Mouse (Mus musculus) T-helper 17 cell (primary cell): Measurements from ENCODE around the gene Tlr13.

Experiments
- in situ Hi-C, 2 experiments: fragments of 300-600 bp; cut with MboI, MseI; formaldehyde crosslinking; loops; 1 replicate in 1 of 2; 2 replicates in 1 of 2; pipeline ENCODE4 v1.15.1; 2025; ENCODE audit warnings: high pct_unique_total_duplicates in 2 of 2

Gene Tlr13

GRCm38 (mm10) chrX:106185706-106186105 lies 42.7 kb downstream of the Tlr13 start:
- in situ Hi-C loops, result loop anchor here in 1 of 2 experiments (25.0 kb wide), 1 partner anchor 1073 kb away; the partner anchor contains the start of gene Magee1

DNA sequence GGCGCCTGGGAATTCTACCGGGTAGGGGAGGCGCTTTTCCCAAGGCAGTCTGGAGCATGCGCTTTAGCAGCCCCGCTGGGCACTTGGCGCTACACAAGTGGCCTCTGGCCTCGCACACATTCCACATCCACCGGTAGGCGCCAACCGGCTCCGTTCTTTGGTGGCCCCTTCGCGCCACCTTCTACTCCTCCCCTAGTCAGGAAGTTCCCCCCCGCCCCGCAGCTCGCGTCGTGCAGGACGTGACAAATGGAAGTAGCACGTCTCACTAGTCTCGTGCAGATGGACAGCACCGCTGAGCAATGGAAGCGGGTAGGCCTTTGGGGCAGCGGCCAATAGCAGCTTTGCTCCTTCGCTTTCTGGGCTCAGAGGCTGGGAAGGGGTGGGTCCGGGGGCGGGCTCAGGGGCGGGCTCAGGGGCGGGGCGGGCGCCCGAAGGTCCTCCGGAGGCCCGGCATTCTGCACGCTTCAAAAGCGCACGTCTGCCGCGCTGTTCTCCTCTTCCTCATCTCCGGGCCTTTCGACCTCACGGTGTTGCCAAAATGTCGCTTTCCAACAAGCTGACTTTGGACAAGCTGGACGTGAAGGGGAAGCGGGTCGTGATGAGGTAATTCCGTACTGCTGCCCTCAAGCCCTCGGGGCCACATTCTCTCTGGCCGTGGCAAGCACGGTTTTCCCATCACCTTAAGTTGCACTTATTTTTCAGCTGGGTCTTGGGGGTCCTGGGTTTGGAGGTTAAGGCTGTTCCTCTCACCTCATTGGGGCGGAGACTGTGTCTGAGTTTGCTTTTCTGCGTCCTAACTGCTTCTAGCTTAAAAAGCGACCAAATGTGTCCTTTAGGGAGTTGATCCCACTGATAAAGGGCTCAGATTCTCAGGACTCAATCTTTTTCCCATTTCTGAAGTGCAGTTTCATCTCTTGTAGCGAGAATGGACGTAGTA lies 44.0 kb downstream of the Tlr13 start, which contains the start of gene Pgk1:
Gene Pgk1 (plus strand): TSS at position 388 of the 937 bp plus-strand sequence.
- in situ Hi-C loops, result loop anchor here in 1 of 2 experiments (25.0 kb wide), 1 partner anchor 1075 kb away; the partner anchor contains the start of gene Magee1

- in situ Hi-C loops, result loop anchor here in 1 of 2 experiments (25.0 kb wide), 1 partner anchor 1075 kb away; the partner anchor contains the start of gene Magee1
Observed at GRCm38 (mm10) chrX:106187737-106188136, 44.7 kb downstream of the Tlr13 start.

DNA sequence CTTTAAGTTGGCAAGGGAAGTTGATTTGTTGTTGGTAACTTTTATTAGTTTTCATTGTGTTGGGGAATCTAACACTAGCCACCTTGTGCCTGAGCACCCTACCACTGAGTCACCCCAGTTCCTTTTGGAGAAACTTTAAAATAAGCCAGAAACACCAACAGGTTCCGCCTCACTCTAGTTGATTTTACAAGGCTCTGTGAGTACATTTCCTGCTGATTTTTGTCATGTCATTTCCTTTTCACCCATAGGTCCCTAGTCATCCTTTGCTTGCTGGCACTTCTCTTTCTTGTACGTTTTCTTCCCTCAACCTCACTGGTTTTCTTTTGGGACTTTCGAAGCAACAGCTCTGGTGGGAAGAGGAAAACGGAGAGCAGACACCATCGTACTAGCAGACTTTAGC lies 46.4 kb downstream of the Tlr13 start:
- in situ Hi-C loops, result loop anchor here in 1 of 2 experiments (25.0 kb wide), 1 partner anchor 1077 kb away; the partner anchor contains the start of gene Magee1

DNA sequence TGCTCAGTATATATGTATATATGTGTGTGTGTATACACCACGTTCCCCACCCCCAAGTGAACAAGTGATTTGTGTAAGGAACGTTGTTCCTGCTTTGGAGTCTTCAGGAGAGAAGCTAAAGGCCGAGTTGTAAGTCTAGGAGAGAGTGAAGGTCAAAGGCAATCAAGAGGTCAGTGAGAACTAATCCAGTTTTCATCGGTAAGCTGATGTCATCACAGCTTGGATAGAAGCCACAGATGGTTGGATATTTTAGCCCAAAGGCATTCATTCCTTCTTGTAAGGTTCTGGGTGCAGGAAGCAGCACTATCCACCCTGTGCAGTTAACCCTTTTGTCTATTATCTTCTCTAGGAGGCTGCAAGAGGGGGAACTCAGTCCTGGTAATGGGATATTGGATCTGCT lies 47.1 kb downstream of the Tlr13 start:
- in situ Hi-C loops, result loop anchor here in 1 of 2 experiments (10.0 to 25.0 kb wide), 2 partner anchors 1078 to 1095 kb away; partner anchors contain the start of gene Magee1

- in situ Hi-C loops, result loop anchor here in 1 of 2 experiments (10.0 to 25.0 kb wide), 2 partner anchors 1082 to 1090 kb away; partner anchors contain the start of gene Magee1
Observed at GRCm38 (mm10) chrX:106194361-106194760, 51.4 kb downstream of the Tlr13 start.

DNA sequence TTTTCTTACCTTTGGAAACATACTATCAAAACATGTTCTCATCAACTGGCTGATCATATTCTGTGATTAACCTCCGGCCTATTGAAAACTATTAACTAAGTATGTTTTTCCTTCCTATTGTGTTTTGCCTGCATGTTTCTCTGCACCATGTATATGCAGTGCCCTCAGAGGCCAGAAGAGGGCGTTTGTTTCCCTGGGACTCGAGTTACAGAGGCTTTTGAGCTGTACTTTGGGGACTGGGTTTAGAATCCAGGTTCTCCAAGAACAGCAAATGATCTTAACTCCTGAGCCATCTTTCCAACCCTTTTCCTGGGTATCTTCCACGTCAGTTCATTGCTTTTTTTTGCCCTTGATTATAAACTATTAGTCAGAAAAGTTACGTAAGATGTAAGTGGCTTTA lies 54.3 kb downstream of the Tlr13 start:
- in situ Hi-C loops, result loop anchor here in 1 of 2 experiments (10.0 to 25.0 kb wide), 2 partner anchors 1085 to 1087 kb away; partner anchors contain the start of gene Magee1

GRCm38 (mm10) chrX:106198904-106199303 lies 55.9 kb downstream of the Tlr13 start:
- in situ Hi-C loops, result loop anchor here in 1 of 2 experiments (10.0 to 25.0 kb wide), 2 partner anchors 1086 to 1087 kb away; partner anchors contain the start of gene Magee1

DNA sequence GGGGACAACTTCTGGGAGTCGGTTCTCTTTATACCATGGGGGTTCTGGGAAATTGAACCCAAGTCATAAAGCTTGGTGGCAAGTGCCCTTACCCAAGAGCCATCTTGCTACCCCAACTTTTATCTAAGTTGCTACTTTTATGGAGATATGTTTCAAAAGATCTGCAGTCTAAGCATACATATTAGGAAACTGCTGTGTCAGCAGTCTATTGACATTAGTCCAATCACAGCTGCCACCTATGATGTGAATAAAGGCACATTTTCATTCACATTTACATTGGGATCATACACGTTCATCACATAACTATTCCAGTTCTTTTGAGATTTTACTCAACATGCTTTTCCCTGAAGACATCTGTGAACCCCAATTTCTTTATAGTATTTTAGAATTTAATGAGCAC lies 66.1 kb downstream of the Tlr13 start:
- in situ Hi-C loops, result loop anchor here in 1 of 2 experiments (25.0 kb wide), 1 partner anchor 553 kb away; no protein-coding TSS in a partner anchor
